Mouse (Mus musculus) stomach, postnatal 0 days (tissue): ENCODE measurements around the gene Lifr.

ENCODE experiments used
- CTCF ChIP-seq: IDR thresholded peaks from 2 replicates; pipeline ENCODE4 v1.5.1; 2016; ENCODE audit warnings: antibody characterized with exemption, low read depth, mild to moderate bottlenecking, moderate library complexity
- EP300 ChIP-seq: optimal IDR thresholded peaks from 2 replicates; pipeline ENCODE3; 2016; ENCODE audit warnings: antibody characterized with exemption

DNA sequence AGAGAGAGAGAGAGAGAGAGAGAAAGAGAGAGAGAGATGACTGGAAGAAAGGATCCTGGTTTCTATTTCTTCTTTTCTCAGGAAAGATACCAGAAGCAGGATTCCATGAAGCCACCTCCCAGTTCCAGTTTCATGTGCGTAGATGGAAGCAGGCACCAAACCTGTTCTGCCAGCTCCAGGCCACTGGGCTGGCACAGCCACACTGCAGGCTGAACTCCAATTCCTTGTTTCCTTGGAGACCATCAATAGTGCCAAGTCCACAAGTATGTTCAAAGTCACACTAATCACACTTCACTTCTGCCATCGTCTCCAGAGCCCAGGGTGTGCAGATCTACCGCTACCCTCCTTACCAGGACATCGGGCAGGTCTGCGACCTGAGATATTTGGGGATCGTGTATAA is 15.2 kb upstream of the Lifr start:
- TF ChIP-seq CTCF (no peak), EP300 (no peak)
